Mouse (Mus musculus) small intestine, adult 2 months (tissue): ENCODE measurements at regions not wholly inside any gene's neighbourhood (a gene's known extent, or its start where the extent isn't known, plus 50 kb on each side); places are given as distances from the start of the nearest gene placed in this dataset.

Source experiments
- H3K27ac ChIP-seq: fragments of 200-500 bp; 2 replicates; pipeline ENCODE4 v1.5.1; 2012; ENCODE audit warnings: low read depth, low read length, control low read depth, inconsistent platforms; ENCODE audit not compliant: insufficient read depth
- H3K27me3 ChIP-seq: fragments of 200-500 bp; 2 replicates; pipeline ENCODE4 v1.6.1; 2012; ENCODE audit warnings: mild to moderate bottlenecking, moderate library complexity, low read length, inconsistent platforms; ENCODE audit not compliant: control insufficient read depth, insufficient read depth
- H3K36me3 ChIP-seq: fragments of 200-500 bp; 2 replicates; pipeline ENCODE4 v1.6.1; 2012; ENCODE audit warnings: mild to moderate bottlenecking, low read length, control low read depth, inconsistent platforms; ENCODE audit not compliant: control insufficient read depth, insufficient read depth
- H3K4me1 ChIP-seq: fragments of 200-500 bp; 2 replicates; pipeline ENCODE4 v1.6.1; 2012; ENCODE audit warnings: low read length, inconsistent platforms, mixed read lengths; ENCODE audit not compliant: control insufficient read depth, insufficient read depth, insufficient read length
- H3K4me3 ChIP-seq: fragments of 200-500 bp; 2 replicates; pipeline ENCODE4 v1.5.1; 2012; ENCODE audit warnings: low read depth, mild to moderate bottlenecking, control low read depth, inconsistent platforms, low read length, moderate library complexity
- CTCF ChIP-seq: fragments of 200-500 bp; IDR thresholded peaks from 2 replicates; pipeline ENCODE4 v1.5.1; 2012; ENCODE audit warnings: low read depth, mild to moderate bottlenecking, control low read depth, inconsistent platforms, low read length, moderate library complexity, mixed read lengths; ENCODE audit not compliant: insufficient replicate concordance, insufficient read length; ENCODE audit errors: extremely low read depth
- POLR2A ChIP-seq: fragments of 200-500 bp; IDR thresholded peaks from 2 replicates; pipeline ENCODE4 v1.6.1; 2012; ENCODE audit warnings: low read depth, mild to moderate bottlenecking, control low read depth, inconsistent platforms, low read length, moderate library complexity
- WGBS: fragments of 180-500 bp; shearing (Covaris S2); methylation state at CpG from one replicate; pipeline ENCODE4 v1.1.7; 2018; 5-methylcytosine and 5-hydroxymethylcytosine counted together

- H3K4me1 ChIP-seq = no peaks in the 10 kb centered on the region
- no peak for TF ChIP-seq POLR2A
- no peak for TF ChIP-seq CTCF
- no peaks in the 10 kb centered on the region; the same call in 1 of the 2 replicates for H3K27me3 ChIP-seq
- WGBS = 41% methylated on average over 10 of the region's 10 CpGs
- no peak overlapping the region for H3K4me3 ChIP-seq
- H3K27ac ChIP-seq = no peak overlapping the region
- H3K36me3 ChIP-seq = no peaks in the 10 kb centered on the region
These were observed 97.7 kb downstream of the Tmem30b start for GRCm38 (mm10) chr12:73448388-73448965.

- no peaks in the 10 kb centered on the region for H3K36me3 ChIP-seq
- WGBS = 86% methylated on average over 6 of the region's 6 CpGs
- TF ChIP-seq CTCF (no peak), POLR2A (no peak)
- no peaks in the 10 kb centered on the region for H3K4me1 ChIP-seq
- no peak overlapping the region for H3K27ac ChIP-seq
- H3K4me3 ChIP-seq = no peak overlapping the region
- no peaks in the 10 kb centered on the region; the same call in 1 of the 2 replicates for H3K27me3 ChIP-seq
These were observed 99.0 kb downstream of the Tmem30b start for GRCm38 (mm10) chr12:73447172-73447571.

GRCm38 (mm10) chr12:73446148-73446547 lies 100.0 kb downstream of the Tmem30b start:
- TF ChIP-seq POLR2A = no peak
- no peak for TF ChIP-seq CTCF
- Histone ChIP-seq H3K27me3 (no peaks in the 10 kb centered on the region; the same call in 1 of the 2 replicates), H3K4me3 (no peak overlapping the region), H3K36me3 (no peaks in the 10 kb centered on the region), H3K4me1 (no peaks in the 10 kb centered on the region), H3K27ac (no peak overlapping the region)
- WGBS = 70% methylated on average over 7 of the region's 7 CpGs

- TF ChIP-seq CTCF = no peak
- TF ChIP-seq POLR2A = no peak
These were observed 100.6 kb downstream of the Tmem30b start for GRCm38 (mm10) chr12:73445562-73445961.

GRCm38 (mm10) chr12:73445128-73445527 lies 101.1 kb downstream of the Tmem30b start:
- H3K27ac ChIP-seq = no peak overlapping the region
- TF ChIP-seq CTCF (no peak), POLR2A (no peak)
- no peaks in the 10 kb centered on the region for H3K36me3 ChIP-seq
- 54% methylated on average over 10 of the region's 10 CpGs for WGBS
- H3K27me3 ChIP-seq = no peaks in the 10 kb centered on the region; the same call in 1 of the 2 replicates
- no peaks in the 10 kb centered on the region for H3K4me1 ChIP-seq
- H3K4me3 ChIP-seq = no peak overlapping the region

More at GRCm38 (mm10) chr12:73445562-73445961, 100.6 kb downstream of the Tmem30b start:
- no peaks in the 10 kb centered on the region for H3K36me3 ChIP-seq
- no peak overlapping the region for H3K27ac ChIP-seq
- no peaks in the 10 kb centered on the region for H3K4me1 ChIP-seq
- H3K27me3 ChIP-seq = no peaks in the 10 kb centered on the region; the same call in 1 of the 2 replicates
- H3K4me3 ChIP-seq = no peak overlapping the region
- 84% methylated on average over 10 of the region's 10 CpGs for WGBS

GRCm38 (mm10) chr12:73441326-73441725 lies 104.9 kb downstream of the Tmem30b start:
- H3K27ac ChIP-seq = no peak overlapping the region

GRCm38 (mm10) chr12:73434684-73435083 lies 111.5 kb downstream of the Tmem30b start:
- no peaks in the 10 kb centered on the region for H3K4me1 ChIP-seq
- 66% methylated on average over 10 of the region's 10 CpGs for WGBS
- TF ChIP-seq CTCF (no peak), POLR2A (no peak)
- H3K4me3 ChIP-seq = no peak overlapping the region
- no peak overlapping the region for H3K27ac ChIP-seq
- no peaks in the 10 kb centered on the region for H3K27me3 ChIP-seq
- no peaks in the 10 kb centered on the region for H3K36me3 ChIP-seq

More at GRCm38 (mm10) chr12:73441326-73441725, 104.9 kb downstream of the Tmem30b start:
- TF ChIP-seq CTCF (no peak), POLR2A (no peak)
- Histone ChIP-seq H3K27me3 (no peaks in the 10 kb centered on the region; the same call in 1 of the 2 replicates), H3K4me3 (no peak overlapping the region), H3K4me1 (no peaks in the 10 kb centered on the region), H3K36me3 (no peaks in the 10 kb centered on the region)
- WGBS = 63% methylated on average over 1 of the region's 1 CpGs
